Mouse (Mus musculus) stomach, embryonic 14.5 days (tissue): ENCODE measurements around the gene Btbd2. TPM values are rescaled to one million over a fixed set of nuclear protein-coding genes. Genes with fewer than 3 reads are reported as not detected.
"Not testable (repeated sequence)": the region's sequence is repeated elsewhere in the genome, so short reads cannot be mapped to it uniquely, and the experiment has no call there.

ENCODE experiments used
- ATAC-seq: fragments of 200-750 bp; cut with Nextera tagmentation; 2 replicates; pipeline ENCODE4 v1.8.0; 2017; ENCODE audit warnings: low read depth, moderate TSS enrichment; ENCODE audit not compliant: insufficient number of reproducible peaks, insufficient read depth, low FRiP score
- H3K27ac ChIP-seq: fragments of 300-500 bp; sonication (generic); 2 replicates; pipeline ENCODE4 v1.5.1; 2014; ENCODE audit warnings: mild to moderate bottlenecking, low read length, moderate library complexity, mixed read lengths
- H3K27me3 ChIP-seq: fragments of 300-500 bp; sonication (generic); 2 replicates; pipeline ENCODE4 v1.6.1; 2014; ENCODE audit warnings: low read length, control low read depth, mixed read lengths; ENCODE audit not compliant: control insufficient read depth, insufficient read depth
- H3K36me3 ChIP-seq: fragments of 300-500 bp; sonication (generic); 2 replicates; pipeline ENCODE4 v1.6.1; 2014; ENCODE audit warnings: mild to moderate bottlenecking, control low read depth, low read length, moderate library complexity, mixed read lengths; ENCODE audit not compliant: control insufficient read depth, insufficient read depth
- H3K4me1 ChIP-seq: fragments of 300-500 bp; sonication (generic); 2 replicates; pipeline ENCODE4 v1.6.1; 2014; ENCODE audit warnings: low read length, control low read depth, mixed read lengths; ENCODE audit not compliant: control insufficient read depth, insufficient read depth
- H3K4me2 ChIP-seq: fragments of 300-500 bp; sonication (generic); replicated peaks from 2 replicates; pipeline ENCODE4 v1.6.1; 2014; ENCODE audit warnings: low read depth, low read length, control low read depth
- H3K4me3 ChIP-seq: fragments of 300-500 bp; sonication (generic); 2 replicates; pipeline ENCODE4 v1.5.1; 2014; ENCODE audit warnings: low read depth, low read length, control low read depth
- H3K9ac ChIP-seq: fragments of 300-500 bp; sonication (generic); replicated peaks from 2 replicates; pipeline ENCODE4 v1.6.1; 2014; ENCODE audit warnings: low read depth, mild to moderate bottlenecking, control low read depth, low read length, moderate library complexity, mixed read lengths
- H3K9me3 ChIP-seq: fragments of 300-500 bp; sonication (generic); 2 replicates; pipeline ENCODE4 v1.6.1; 2016; ENCODE audit warnings: low read depth, low read length, control low read depth; ENCODE audit not compliant: control insufficient read depth
- whole genome bisulfite sequencing: fragments of 180-500 bp; shearing (Covaris S2); extraction: QIAGEN DNeasy Blood & Tissue Kit; methylation state at CpG from one replicate; pipeline ENCODE4 v1.1.7; 2014; 5-methylcytosine and 5-hydroxymethylcytosine counted together
- polyA plus RNA-seq: library from polyadenylated mRNA; unstranded; fragments of >200 nt; fragmentation: Nextera tagmentation; extraction: Ambion mirVana; gene quantifications from 2 replicates; pipeline ENCODE4 v1.2.1, GENCODE M21; 2014

The Btbd2 gene
- polyA plus RNA-seq, 1 experiment from 2014 or later: 46.3 TPM

GRCm38 (mm10) chr10:80653156-80653720, 3.6 kb downstream of the Btbd2 start:
- H3K4me1 ChIP-seq: peaks cover 17% of the 10 kb centered on the region
- H3K36me3 ChIP-seq: peaks cover 1% of the 10 kb centered on the region; the same call in 1 of the 2 replicates
- H3K9ac ChIP-seq: no peak overlapping the region
- H3K27me3 ChIP-seq: no peaks in the 10 kb centered on the region
- H3K27ac ChIP-seq: no peak overlapping the region
- no peak overlapping the region for H3K4me2 ChIP-seq
- no peaks in the 10 kb centered on the region for H3K9me3 ChIP-seq
- no peak overlapping the region for H3K4me3 ChIP-seq
- no peak for ATAC-seq
- WGBS: 81% methylated on average over 6 of the region's 6 CpGs

GRCm38 (mm10) chr10:80650392-80650791, 6.5 kb downstream of the Btbd2 start:
- H3K4me2 ChIP-seq: no peak overlapping the region
- ATAC-seq: no peak
- H3K4me3 ChIP-seq: no peak overlapping the region
- no peak overlapping the region for H3K9ac ChIP-seq
- no peaks in the 10 kb centered on the region for H3K9me3 ChIP-seq
- WGBS: 91% methylated on average over 10 of the region's 10 CpGs
- H3K4me1 ChIP-seq: peaks cover 13% of the 10 kb centered on the region
- H3K36me3 ChIP-seq: peaks cover 18% of the 10 kb centered on the region
- H3K27me3 ChIP-seq: no peaks in the 10 kb centered on the region
- no peak overlapping the region for H3K27ac ChIP-seq

DNA sequence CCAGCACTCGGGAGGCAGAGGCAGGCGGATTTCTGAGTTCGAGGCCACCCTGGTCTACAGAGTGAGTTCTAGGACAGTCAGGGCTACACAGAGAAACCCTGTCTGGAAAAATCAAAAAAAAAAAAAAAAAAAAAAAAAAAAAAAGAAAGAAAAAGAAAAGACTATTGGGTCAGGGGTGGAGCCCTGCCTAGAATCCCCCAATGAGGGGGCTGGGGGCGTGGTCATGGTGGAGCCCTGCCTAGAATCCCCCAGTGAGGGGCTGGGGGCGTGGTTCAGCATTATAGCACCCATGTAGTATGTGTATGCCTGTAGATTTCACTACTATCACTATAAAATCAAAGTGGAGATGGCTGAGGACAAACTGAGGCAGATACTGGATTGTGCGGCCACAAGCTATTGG, 7.0 kb downstream of the Btbd2 start:
- ATAC-seq, H3K4me2 ChIP-seq, H3K27me3 ChIP-seq, H3K4me3 ChIP-seq, H3K27ac ChIP-seq, H3K4me1 ChIP-seq, H3K9ac ChIP-seq, H3K9me3 ChIP-seq: not testable (repeated sequence)
- WGBS: 88% methylated on average over 6 of the region's 6 CpGs
- H3K36me3 ChIP-seq: peaks cover 21% of the 10 kb centered on the region

DNA sequence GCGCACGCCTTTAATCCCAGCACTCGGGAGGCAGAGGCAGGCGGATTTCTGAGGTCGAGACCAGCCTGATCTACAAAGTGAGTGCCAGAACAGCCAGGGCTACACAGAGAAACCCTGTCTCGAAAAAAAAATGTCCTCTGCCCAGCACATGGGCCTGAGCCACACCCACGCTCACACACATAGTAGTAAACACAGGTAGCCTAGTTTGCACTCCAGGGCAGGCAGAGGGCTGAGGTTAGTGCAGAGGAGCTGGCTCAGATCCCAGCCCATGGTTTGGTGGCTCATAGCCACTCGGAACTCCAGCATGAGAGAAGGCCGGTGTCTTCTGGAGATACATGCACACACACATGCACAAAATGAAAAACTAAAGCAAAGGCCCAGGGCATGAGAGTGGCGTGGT, 9.9 kb downstream of the Btbd2 start:
- Histone ChIP-seq H3K27me3 (no peaks in the 10 kb centered on the region), H3K4me3 (no peak overlapping the region), H3K4me1 (no peaks in the 10 kb centered on the region), H3K27ac (no peak overlapping the region), H3K4me2 (no peak overlapping the region), H3K36me3 (peaks cover 44% of the 10 kb centered on the region), H3K9me3 (no peaks in the 10 kb centered on the region), H3K9ac (no peak overlapping the region)
- WGBS: 91% methylated on average over 10 of the region's 10 CpGs
- ATAC-seq: no peak

DNA sequence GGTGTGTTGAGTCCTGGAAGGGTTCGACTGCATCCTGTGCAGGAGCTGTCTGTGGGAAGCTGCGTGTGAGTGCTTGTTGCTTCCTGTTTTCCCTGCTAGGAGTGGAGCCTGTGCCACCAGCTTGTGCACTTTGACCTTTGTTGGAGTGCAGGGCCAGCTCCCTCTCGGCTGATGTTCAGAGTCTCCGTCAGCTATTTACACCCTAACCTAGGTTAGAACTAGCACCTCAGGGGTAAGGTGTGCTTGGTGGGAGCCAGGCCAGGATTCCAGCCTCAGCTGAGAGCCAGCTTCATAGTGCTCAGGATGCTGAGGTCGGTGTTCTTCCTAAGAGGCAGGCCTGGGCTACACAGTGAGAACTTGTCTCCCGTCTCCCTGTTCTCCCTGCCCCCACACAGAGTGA, 21.5 kb downstream of the Btbd2 start:
- Histone ChIP-seq H3K27me3 (no peaks in the 10 kb centered on the region), H3K27ac (no peak overlapping the region), H3K9me3 (no peaks in the 10 kb centered on the region), H3K36me3 (peaks cover 56% of the 10 kb centered on the region), H3K4me2 (no peak overlapping the region), H3K4me1 (no peaks in the 10 kb centered on the region), H3K9ac (no peak overlapping the region), H3K4me3 (no peak overlapping the region)
- whole genome bisulfite sequencing: 73% methylated on average over 6 of the region's 6 CpGs
- no peak for ATAC-seq

DNA sequence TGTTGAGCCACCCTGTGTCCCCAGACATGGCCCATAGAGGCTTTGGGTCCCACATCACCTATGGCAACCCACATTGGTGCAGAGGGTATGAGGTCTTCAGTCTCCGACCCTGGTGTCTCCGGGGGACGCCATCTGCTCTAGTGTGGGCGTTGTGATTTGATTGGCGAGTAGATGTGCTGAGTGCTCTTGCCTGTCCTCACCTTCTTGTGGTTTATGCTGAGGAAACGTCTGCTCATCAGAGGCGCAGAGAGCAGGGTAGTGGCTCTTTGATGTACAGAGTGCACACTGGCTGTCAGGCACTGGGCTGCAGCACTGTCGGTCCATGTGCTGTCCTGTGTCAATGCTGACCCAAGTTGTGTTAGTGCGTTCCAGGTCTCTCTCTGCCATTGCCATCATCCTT, 27.9 kb downstream of the Btbd2 start:
- no peaks in the 10 kb centered on the region for H3K9me3 ChIP-seq
- H3K9ac ChIP-seq: no peak overlapping the region
- no peak overlapping the region for H3K27ac ChIP-seq
- H3K27me3 ChIP-seq: no peaks in the 10 kb centered on the region
- H3K36me3 ChIP-seq: peaks cover 7% of the 10 kb centered on the region; the same call in 1 of the 2 replicates
- WGBS: 87% methylated on average over 9 of the region's 9 CpGs
- no peak for ATAC-seq
- H3K4me2 ChIP-seq: no peak overlapping the region
- no peak overlapping the region for H3K4me3 ChIP-seq
- H3K4me1 ChIP-seq: peaks cover 19% of the 10 kb centered on the region

DNA sequence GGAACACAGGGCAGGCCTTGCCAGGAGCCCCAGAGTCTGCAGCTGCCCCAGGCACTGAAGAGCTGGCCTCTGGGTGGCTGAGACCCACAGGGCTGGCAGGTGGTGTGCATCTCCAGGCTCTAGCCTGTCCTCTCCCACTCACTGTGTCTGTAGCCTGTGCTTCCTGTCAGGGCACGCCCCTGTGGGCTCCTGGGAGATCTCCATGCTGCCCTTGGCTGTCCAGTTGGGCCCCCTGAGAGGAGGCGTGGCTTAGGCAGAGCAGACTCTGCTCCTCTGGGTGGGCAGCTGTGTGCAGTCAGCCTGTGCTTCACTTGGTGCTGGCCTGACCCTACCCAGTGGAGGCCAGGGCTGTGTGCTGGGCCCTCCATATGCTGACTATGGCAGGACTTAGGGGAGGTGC, 29.2 kb downstream of the Btbd2 start:
- Histone ChIP-seq H3K9me3 (no peaks in the 10 kb centered on the region), H3K4me3 (no peak overlapping the region), H3K4me1 (peaks cover 22% of the 10 kb centered on the region), H3K9ac (no peak overlapping the region), H3K4me2 (no peak overlapping the region), H3K27ac (no peak overlapping the region), H3K27me3 (no peaks in the 10 kb centered on the region), H3K36me3 (peaks cover 7% of the 10 kb centered on the region; the same call in 1 of the 2 replicates)
- ATAC-seq: peak; percentile 33; the same call in 1 of the 2 replicates
- WGBS: 17% methylated on average over 2 of the region's 2 CpGs

GRCm38 (mm10) chr10:80625764-80626163, 31.1 kb downstream of the Btbd2 start:
- Histone ChIP-seq H3K9me3 (no peaks in the 10 kb centered on the region), H3K36me3 (peaks cover 5% of the 10 kb centered on the region; the same call in 1 of the 2 replicates), H3K4me2 (no peak overlapping the region), H3K27me3 (no peaks in the 10 kb centered on the region), H3K27ac (no peak overlapping the region), H3K4me3 (no peak overlapping the region), H3K4me1 (peaks cover 27% of the 10 kb centered on the region), H3K9ac (no peak overlapping the region)
- 88% methylated on average over 4 of the region's 4 CpGs for WGBS
- ATAC-seq: no peak
